Mouse (Mus musculus): ENCODE data around the gene Acsl3.

DNA sequence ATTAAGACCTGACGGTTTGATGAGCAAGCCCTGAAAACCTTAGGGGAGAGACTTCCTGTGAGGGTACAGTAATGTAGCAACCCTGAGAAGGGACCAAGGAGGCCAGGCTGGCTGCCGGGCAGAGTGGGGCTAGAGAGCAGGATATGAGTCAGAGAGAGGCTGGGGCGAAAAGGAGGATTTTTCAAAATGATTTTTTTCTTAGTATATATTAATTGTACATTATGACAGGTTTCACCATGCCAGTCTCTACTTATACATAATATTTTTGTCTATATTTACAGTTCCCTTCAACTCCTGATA lies 67.5 kb downstream of the Acsl3 start:
- TF ChIP-seq POLR2A (IDR thresholded peaks at IDR 0.05; ENCODE audit: control insufficient read depth, low read depth, low read length) (no peak), CTCF (IDR thresholded peaks at IDR 0.05; ENCODE audit: control insufficient read depth, insufficient read depth, insufficient replicate concordance, low read depth, low read length) (no peak)

All from testis, adult 2 months (tissue).